Mouse (Mus musculus) midbrain, embryonic 11.5 days (tissue): ENCODE results near the gene Rnasel. TPM values are rescaled to one million over a fixed set of nuclear protein-coding genes. Genes with fewer than 3 reads are reported as not detected.

ENCODE experiments used
- ATAC-seq: fragments of 200-750 bp; cut with Nextera tagmentation; 2 replicates; pipeline ENCODE4 v1.8.0; 2017; ENCODE audit warnings: moderate TSS enrichment, moderate library complexity; ENCODE audit not compliant: low FRiP score
- DNase-seq: peaks from one replicate; pipeline ENCODE4 v3.0.0; 2015; ENCODE audit warnings: low spot score; ENCODE audit errors: missing footprints
- H3K27ac ChIP-seq: fragments of 300-500 bp; sonication (generic); 2 replicates; pipeline ENCODE4 v1.5.1; 2014; ENCODE audit warnings: low read depth, low read length
- H3K27me3 ChIP-seq: fragments of 300-500 bp; sonication (generic); 2 replicates; pipeline ENCODE4 v1.6.1; 2014; ENCODE audit warnings: mild to moderate bottlenecking, low read length, moderate library complexity, mixed read lengths; ENCODE audit not compliant: control insufficient read depth, insufficient read depth
- H3K36me3 ChIP-seq: fragments of 300-500 bp; sonication (generic); 2 replicates; pipeline ENCODE4 v1.6.1; 2014; ENCODE audit warnings: mild to moderate bottlenecking, low read length, moderate library complexity, mixed read lengths; ENCODE audit not compliant: control insufficient read depth, insufficient read depth
- H3K4me1 ChIP-seq: fragments of 300-500 bp; sonication (generic); 2 replicates; pipeline ENCODE4 v1.6.1; 2014; ENCODE audit warnings: low read length; ENCODE audit not compliant: control insufficient read depth, insufficient read depth
- H3K4me2 ChIP-seq: fragments of 300-500 bp; sonication (generic); 2 replicates; pipeline ENCODE4 v1.6.1; 2014; ENCODE audit warnings: mild to moderate bottlenecking, moderate library complexity
- H3K4me3 ChIP-seq: fragments of 300-500 bp; sonication (generic); 2 replicates; pipeline ENCODE4 v1.5.1; 2014; ENCODE audit warnings: low read depth, low read length
- H3K9ac ChIP-seq: fragments of 300-500 bp; sonication (generic); 2 replicates; pipeline ENCODE4 v1.6.1; 2014; ENCODE audit warnings: low read length
- H3K9me3 ChIP-seq: fragments of 300-500 bp; sonication (generic); 2 replicates; pipeline ENCODE4 v1.6.1; 2016; ENCODE audit warnings: low read length; ENCODE audit not compliant: control insufficient read depth
- WGBS: fragments of 180-500 bp; shearing (Covaris S2); extraction: QIAGEN DNeasy Blood & Tissue Kit; methylation state at CpG from one replicate; pipeline ENCODE4 v1.1.7; 2014; 5-methylcytosine and 5-hydroxymethylcytosine counted together
- polyA plus RNA-seq: library from polyadenylated mRNA; unstranded; fragments of >200 nt; fragmentation: Nextera tagmentation; extraction: Ambion mirVana; gene quantifications from 2 replicates; pipeline ENCODE4 v1.2.1, GENCODE M21; 2014

Gene Rnasel
- 27.5 and 28.3 TPM in 2 replicates for polyA plus RNA-seq

- H3K4me1 ChIP-seq, result peaks cover 5% of the 10 kb centered on the region
- no peaks in the 10 kb centered on the region for H3K9me3 ChIP-seq
- ATAC-seq (peak; percentile 65), DNase-seq (peak; percentile 98)
- H3K27ac ChIP-seq, result peak within 1 kb of the TSS; percentile 21; the same call in 1 of the 2 replicates
- H3K36me3 ChIP-seq, result no peaks in the 10 kb centered on the region
- no peaks in the 10 kb centered on the region for H3K27me3 ChIP-seq
- H3K9ac ChIP-seq, result peak within 1 kb of the TSS; percentile 72
- peak within 1 kb of the TSS; percentile 31 for H3K4me3 ChIP-seq
- peak within 1 kb of the TSS; percentile 41 for H3K4me2 ChIP-seq
- WGBS, result 6% methylated on average over 18 of the region's 18 CpGs
These were observed at the start of gene Rnasel for GRCm38 (mm10) chr1:153749211-153749801. TSS of gene Rnasel (plus strand) at chr1:153749426.

GRCm38 (mm10) chr1:153700448-153701063, 48.7 kb upstream of the Rnasel start:
- no peak for DNase-seq
- no peaks in the 10 kb centered on the region for H3K27me3 ChIP-seq
- no peak overlapping the region for H3K9ac ChIP-seq
- H3K4me2 ChIP-seq, result no peak overlapping the region
- ATAC-seq, result no peak
- H3K4me1 ChIP-seq, result peaks cover 26% of the 10 kb centered on the region
- no peaks in the 10 kb centered on the region for H3K36me3 ChIP-seq
- WGBS, result 92% methylated on average over 11 of the region's 11 CpGs
- no peak overlapping the region for H3K4me3 ChIP-seq
- H3K9me3 ChIP-seq, result no peaks in the 10 kb centered on the region
- no peak overlapping the region for H3K27ac ChIP-seq

GRCm38 (mm10) chr1:153701461-153701860, 47.8 kb upstream of the Rnasel start:
- no peak overlapping the region for H3K9ac ChIP-seq
- no peak overlapping the region for H3K4me3 ChIP-seq
- H3K27ac ChIP-seq, result no peak overlapping the region
- H3K4me2 ChIP-seq, result no peak overlapping the region
- H3K36me3 ChIP-seq, result no peaks in the 10 kb centered on the region
- no peaks in the 10 kb centered on the region for H3K27me3 ChIP-seq
- no peaks in the 10 kb centered on the region for H3K9me3 ChIP-seq
- peaks cover 26% of the 10 kb centered on the region for H3K4me1 ChIP-seq
- no peak for DNase-seq
- no peak for ATAC-seq
- WGBS, result 93% methylated on average over 1 of the region's 1 CpGs

- DNase-seq, result no peak
- Histone ChIP-seq H3K4me1 (peaks cover 26% of the 10 kb centered on the region), H3K4me2 (no peak overlapping the region), H3K9ac (no peak overlapping the region), H3K4me3 (no peak overlapping the region), H3K9me3 (no peaks in the 10 kb centered on the region), H3K27me3 (no peaks in the 10 kb centered on the region), H3K27ac (peak overlapping the region; percentile 89), H3K36me3 (no peaks in the 10 kb centered on the region)
- WGBS, result 82% methylated on average over 8 of the region's 8 CpGs
- ATAC-seq, result no peak
These were observed 46.9 kb upstream of the Rnasel start for GRCm38 (mm10) chr1:153702166-153702852.

- H3K36me3 ChIP-seq, result no peaks in the 10 kb centered on the region
- H3K9me3 ChIP-seq, result no peaks in the 10 kb centered on the region
- H3K9ac ChIP-seq, result peak overlapping the region; percentile 32; the same call in 1 of the 2 replicates
- ATAC-seq (peak; percentile 51), DNase-seq (peak; percentile 93)
- H3K27me3 ChIP-seq, result no peaks in the 10 kb centered on the region
- peaks cover 26% of the 10 kb centered on the region for H3K4me1 ChIP-seq
- peak overlapping the region; percentile 89 for H3K27ac ChIP-seq
- WGBS, result 46% methylated on average over 8 of the region's 8 CpGs
- H3K4me3 ChIP-seq, result no peak overlapping the region
- no peak overlapping the region; the same call in 1 of the 2 replicates for H3K4me2 ChIP-seq
These were observed 46.3 kb upstream of the Rnasel start for GRCm38 (mm10) chr1:153702853-153703410.

- peak overlapping the region; percentile 30; the same call in 1 of the 2 replicates for H3K9ac ChIP-seq
- no peaks in the 10 kb centered on the region for H3K9me3 ChIP-seq
- no peaks in the 10 kb centered on the region for H3K36me3 ChIP-seq
- peak; percentile 97 for DNase-seq
- H3K27me3 ChIP-seq, result no peaks in the 10 kb centered on the region
- H3K4me3 ChIP-seq, result no peak overlapping the region
- ATAC-seq, result peak; percentile 88
- peak overlapping the region; percentile 89 for H3K27ac ChIP-seq
- WGBS, result 7% methylated on average over 12 of the region's 12 CpGs
- H3K4me2 ChIP-seq, result peak overlapping the region; percentile 8; the same call in 1 of the 2 replicates
- peaks cover 26% of the 10 kb centered on the region for H3K4me1 ChIP-seq
These were observed 45.7 kb upstream of the Rnasel start for GRCm38 (mm10) chr1:153703445-153703991.

GRCm38 (mm10) chr1:153704174-153704573, 45.1 kb upstream of the Rnasel start:
- Histone ChIP-seq H3K36me3 (no peaks in the 10 kb centered on the region), H3K9me3 (no peaks in the 10 kb centered on the region), H3K4me3 (no peak overlapping the region), H3K4me2 (peak overlapping the region; percentile 8; the same call in 1 of the 2 replicates), H3K27me3 (no peaks in the 10 kb centered on the region), H3K27ac (peak overlapping the region; percentile 89), H3K9ac (peak overlapping the region; percentile 33; the same call in 1 of the 2 replicates), H3K4me1 (peaks cover 26% of the 10 kb centered on the region)
- 3% methylated on average over 7 of the region's 7 CpGs for WGBS
- 0 out of 2 replicates have a peak, but pooled peaks have one; percentile 30 for ATAC-seq
- DNase-seq, result peak; percentile 90

GRCm38 (mm10) chr1:153704996-153705395, 44.2 kb upstream of the Rnasel start:
- 0 out of 2 replicates have a peak, but pooled peaks have one; percentile 3 for ATAC-seq
- 24% methylated on average over 3 of the region's 3 CpGs for WGBS
- peaks cover 26% of the 10 kb centered on the region for H3K4me1 ChIP-seq
- no peak overlapping the region for H3K9ac ChIP-seq
- no peaks in the 10 kb centered on the region for H3K27me3 ChIP-seq
- H3K4me3 ChIP-seq, result no peak overlapping the region
- H3K4me2 ChIP-seq, result no peak overlapping the region
- H3K27ac ChIP-seq, result no peak overlapping the region
- no peaks in the 10 kb centered on the region for H3K9me3 ChIP-seq
- DNase-seq, result peak; percentile 89
- H3K36me3 ChIP-seq, result no peaks in the 10 kb centered on the region
